Comparison of ENCODE assay signal across 9 mouse cellular contexts in the genomic region with DNA sequence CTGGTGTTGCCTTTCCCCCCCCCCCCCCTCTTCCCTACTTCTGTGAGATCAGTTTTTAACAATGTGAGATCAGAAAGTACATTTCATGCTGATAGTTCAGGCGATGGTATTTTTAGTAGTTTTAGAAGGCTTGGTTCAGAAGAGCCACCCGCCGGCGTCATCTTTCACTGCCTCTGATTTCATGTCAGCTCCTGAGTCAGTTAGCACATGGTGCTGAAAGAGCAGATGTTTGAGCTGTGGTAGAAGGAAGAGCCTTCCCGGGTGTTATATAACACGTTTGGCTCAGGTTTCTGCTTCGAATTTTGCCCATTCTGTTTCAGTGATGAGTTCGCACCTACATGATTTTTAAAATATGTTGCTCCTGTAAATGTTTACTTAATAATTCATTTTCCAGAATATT.
A peak's percentile ranks its signal among the peaks of the same experiment; 100 is the strongest.
DNase-seq lines count a peak whose midpoint lies in the region; ATAC-seq and TF ChIP-seq lines count a peak whose summit lies in the region.
"Had no signal": no experiment of that assay in that cellular context is flagged by ENCODE, and none has a peak within 500 bp of the region (broad histone marks: within the 10 kb centered on the region; RNA-seq: fewer than 3 reads in every experiment).

No protein-coding gene starts in this region.

- WGBS in heart, embryonic 13.5 days = 19% methylated on average over 8 of the region's 8 CpGs
- 26% methylated on average over 8 of the region's 8 CpGs for WGBS in embryonic facial prominence, embryonic 14.5 days
- WGBS in hindbrain, embryonic 14.5 days = 79% methylated on average over 8 of the region's 8 CpGs

- no peak for ATAC-seq in heart, embryonic 13.5 days (ENCODE audit: extremely low read depth, insufficient number of reproducible peaks, low FRiP score, low TSS enrichment)
- ATAC-seq in embryonic facial prominence, embryonic 14.5 days (ENCODE audit: low read depth) = peak; percentile 67; the same call in 1 of the 2 replicates
- no peak for ATAC-seq in hindbrain, embryonic 14.5 days (ENCODE audit: low FRiP score)
- ATAC-seq: Patski had no signal

- peak overlapping the region; percentile 20; the same call in 1 of the 2 replicates for H3K27ac ChIP-seq in heart, embryonic 13.5 days (replicated peaks)
- no peak overlapping the region for H3K27ac ChIP-seq in embryonic facial prominence, embryonic 14.5 days (replicated peaks; ENCODE audit: low read depth, low read length)
- H3K27ac ChIP-seq in hindbrain, embryonic 14.5 days = no peak overlapping the region

- TF ChIP-seq CTCF in brain, embryonic 14.5 days (IDR thresholded peaks at IDR 0.05; ENCODE audit: borderline replicate concordance, extremely low read depth, insufficient read depth, insufficient read length) = no peak

- TF ChIP-seq POLR2A in brain, embryonic 14.5 days (IDR thresholded peaks at IDR 0.05; ENCODE audit: borderline replicate concordance, extremely low read depth, insufficient read depth, insufficient read length, poor library complexity, severe bottlenecking) = no peak

- no peaks in the 10 kb centered on the region for H3K27me3 ChIP-seq in heart, embryonic 13.5 days (replicated peaks)
- H3K27me3 ChIP-seq in embryonic facial prominence, embryonic 14.5 days (replicated peaks; ENCODE audit: control insufficient read depth, insufficient read depth, low read length) = no peaks in the 10 kb centered on the region
- no peaks in the 10 kb centered on the region for H3K27me3 ChIP-seq in hindbrain, embryonic 14.5 days (ENCODE audit: control insufficient read depth, insufficient read depth, low read length)
- H3K27me3 ChIP-seq: Patski had no signal

- H3K4me1 ChIP-seq in heart, embryonic 13.5 days = peaks cover 50% of the 10 kb centered on the region
- H3K4me1 ChIP-seq in embryonic facial prominence, embryonic 14.5 days (ENCODE audit: control insufficient read depth, insufficient read depth, low read length) = peaks cover 9% of the 10 kb centered on the region
- H3K4me1 ChIP-seq in hindbrain, embryonic 14.5 days (replicated peaks; ENCODE audit: control insufficient read depth, insufficient read depth, low read length) = no peaks in the 10 kb centered on the region

- H3K9me3 ChIP-seq in heart, embryonic 13.5 days = no peaks in the 10 kb centered on the region
- no peaks in the 10 kb centered on the region for H3K9me3 ChIP-seq in embryonic facial prominence, embryonic 14.5 days (ENCODE audit: control insufficient read depth, low read length)
- no peaks in the 10 kb centered on the region for H3K9me3 ChIP-seq in hindbrain, embryonic 14.5 days (ENCODE audit: control insufficient read depth, low read length)

- H3K9ac ChIP-seq in heart, embryonic 13.5 days = no peak overlapping the region
- H3K9ac ChIP-seq in embryonic facial prominence, embryonic 14.5 days (ENCODE audit: low read depth, low read length) = no peak overlapping the region
- H3K9ac ChIP-seq in hindbrain, embryonic 14.5 days = no peak overlapping the region

- H3K4me3 ChIP-seq in heart, embryonic 13.5 days = no peak overlapping the region
- H3K4me3 ChIP-seq in embryonic facial prominence, embryonic 14.5 days (ENCODE audit: low read depth, low read length) = no peak overlapping the region
- H3K4me3 ChIP-seq in hindbrain, embryonic 14.5 days (replicated peaks; ENCODE audit: low read length) = no peak overlapping the region

- DNase-seq in heart, postnatal 4 days = no peak
- DNase-seq in brain, embryonic 14.5 days (ENCODE audit: low read depth) = peak; percentile 73
- peak; percentile 77 for DNase-seq in embryonic facial prominence, embryonic 14.5 days (ENCODE audit: low spot score)
- DNase-seq in left cerebral cortex, postnatal 10 days (ENCODE audit: extremely low spot score in 1 of 2, low spot score in 2 of 2) = peak; percentile 30 to 44
- peak; percentile 51 to 64 for DNase-seq in thymus, postnatal 36 days
- DNase-seq in urinary bladder, postnatal 36 days (ENCODE audit: low spot score in 2 of 2) = no peak
- no peak for DNase-seq in hindbrain, embryonic 14.5 days (ENCODE audit: low spot score)

- H3K36me3 ChIP-seq in heart, embryonic 13.5 days = no peaks in the 10 kb centered on the region
- no peaks in the 10 kb centered on the region for H3K36me3 ChIP-seq in embryonic facial prominence, embryonic 14.5 days (ENCODE audit: control insufficient read depth, insufficient read depth, low read length)
- no peaks in the 10 kb centered on the region for H3K36me3 ChIP-seq in hindbrain, embryonic 14.5 days (replicated peaks; ENCODE audit: control insufficient read depth, insufficient read depth)

- peak overlapping the region; percentile 22; the same call in 1 of the 2 replicates for H3K4me2 ChIP-seq in heart, embryonic 13.5 days
- H3K4me2 ChIP-seq in embryonic facial prominence, embryonic 14.5 days (ENCODE audit: low read depth, low read length) = no peak overlapping the region
- no peak overlapping the region for H3K4me2 ChIP-seq in hindbrain, embryonic 14.5 days (replicated peaks)

- intact Hi-C loops in left cerebral cortex, postnatal 10 days (cut with DNase I) = no loop called here

Comparison
In these comparisons a context has a peak if more than half of its experiments do, and no peak if none do; other contexts are left out.
1. DNase-seq: peak in brain, embryonic 14.5 days (single experiment), embryonic facial prominence, embryonic 14.5 days (single experiment), left cerebral cortex, postnatal 10 days (2 of 2) and thymus, postnatal 36 days (2 of 2); none in heart, postnatal 4 days (single experiment), urinary bladder, postnatal 36 days (0 of 2) and hindbrain, embryonic 14.5 days (single experiment).